Mouse (Mus musculus): ENCODE measurements around the gene Zbtb42.

Zbtb42 gene

DNA sequence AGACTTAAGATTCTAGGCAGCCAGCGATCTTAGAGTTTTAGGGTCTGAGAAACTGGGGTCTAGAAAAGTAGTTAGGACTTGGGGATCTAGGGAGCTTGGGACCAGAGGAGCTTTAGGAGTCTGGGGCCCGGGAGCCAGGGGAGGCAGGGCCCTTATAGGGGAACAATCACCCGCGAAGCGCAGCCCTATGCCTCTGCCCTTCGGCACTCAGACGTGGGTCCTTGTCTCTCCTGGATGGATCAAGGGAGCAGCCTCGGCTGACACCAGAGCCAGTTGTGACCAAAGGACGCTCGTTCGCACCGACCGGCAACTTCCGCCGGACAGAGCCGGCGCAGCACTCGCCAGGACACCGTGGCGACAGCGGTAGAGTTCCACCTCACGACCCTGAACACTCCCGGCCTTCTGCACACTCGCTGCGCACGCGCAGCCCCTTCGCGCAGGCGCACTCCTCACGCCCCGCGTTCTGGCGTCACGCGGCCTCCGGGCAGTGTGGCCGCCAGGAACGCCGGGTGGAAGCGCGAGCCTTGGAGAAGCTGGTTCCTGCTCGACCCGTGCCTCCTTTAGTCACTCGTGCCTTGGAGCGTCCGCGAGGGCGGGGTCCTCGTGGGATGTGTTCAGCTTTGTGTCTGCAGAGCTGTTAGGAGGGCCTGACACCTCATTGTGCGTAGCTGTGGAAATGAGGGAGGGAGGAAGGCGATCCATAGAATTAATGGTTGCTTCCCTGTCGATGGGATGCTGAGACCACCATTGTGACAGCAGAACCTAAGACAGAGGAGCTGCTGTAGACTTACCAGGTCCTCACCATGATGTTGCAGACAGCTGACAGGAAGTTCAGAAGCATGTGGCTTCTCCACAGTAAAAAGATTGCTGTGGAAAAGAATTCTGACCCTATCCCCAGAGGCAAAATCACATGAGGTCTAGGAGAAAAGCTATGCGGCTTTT is 14.8 kb downstream of the Zbtb42 start:
- Histone ChIP-seq H3K36me3 (ENCODE audit: control insufficient read depth, insufficient read depth, low read length, poor library complexity, severe bottlenecking) (no peaks in the 10 kb centered on the region), H3K27me3 (ENCODE audit: control insufficient read depth, insufficient read depth, low read length, poor library complexity, severe bottlenecking) (no peaks in the 10 kb centered on the region)
- peak; percentile 95 for DNase-seq (ENCODE audit: low read depth, low spot score)

DNA sequence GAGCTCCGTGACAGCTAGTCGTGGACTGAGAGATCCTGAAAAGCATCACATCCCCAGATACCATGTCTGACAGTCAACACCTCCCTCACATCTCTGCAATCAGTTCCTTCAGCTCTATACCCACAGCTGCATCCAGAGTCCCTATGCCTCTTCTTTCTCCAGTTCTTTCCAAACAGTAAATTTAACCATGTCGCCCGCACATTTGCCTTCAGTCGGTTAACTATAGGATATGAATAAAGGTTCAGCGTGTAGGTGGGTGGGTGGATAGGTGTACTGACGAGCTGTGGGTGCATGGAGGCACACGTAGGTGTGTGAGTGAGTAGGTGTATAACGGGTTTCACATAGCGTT is 15.5 kb downstream of the Zbtb42 start:
- DNase-seq (ENCODE audit: low read depth, low spot score), result no peak

DNA sequence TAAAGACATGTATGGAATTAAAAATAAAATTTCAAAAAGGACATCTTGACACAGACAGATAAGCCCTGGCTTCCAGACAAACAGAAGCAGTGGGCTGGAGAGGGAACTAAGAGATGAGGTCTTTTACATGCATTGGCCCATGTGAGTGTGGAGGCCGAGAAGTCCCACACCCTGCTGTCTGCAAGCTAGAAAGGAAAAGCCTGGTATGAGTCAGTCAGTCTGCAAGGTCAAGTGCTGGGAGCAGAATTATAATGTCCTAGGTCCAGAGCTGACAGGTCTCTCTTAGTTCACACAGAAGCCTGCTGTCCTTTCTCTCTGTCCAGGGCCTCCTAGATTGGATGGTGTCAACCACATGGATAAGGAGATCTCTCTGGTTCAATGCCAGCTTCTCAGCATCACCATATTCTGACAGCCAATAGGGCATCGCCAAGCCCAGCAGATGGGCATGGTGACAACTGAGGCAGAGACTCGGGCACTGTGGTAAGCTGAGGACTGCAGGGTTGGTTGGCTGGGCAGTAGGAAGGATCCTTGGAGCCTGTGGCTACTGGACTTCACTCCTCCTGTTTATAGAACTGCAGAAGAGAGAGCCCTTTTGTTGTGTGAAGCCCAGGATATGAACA is 18.3 kb downstream of the Zbtb42 start:
- H3K36me3 ChIP-seq (ENCODE audit: control insufficient read depth, insufficient read depth, low read length, poor library complexity, severe bottlenecking), result no peaks in the 10 kb centered on the region
- no peak for DNase-seq (ENCODE audit: low read depth, low spot score)
- no peaks in the 10 kb centered on the region for H3K27me3 ChIP-seq (ENCODE audit: control insufficient read depth, insufficient read depth, low read length, poor library complexity, severe bottlenecking)

More for the DNA sequence above, 15.5 kb downstream of the Zbtb42 start:
- H3K36me3 ChIP-seq (ENCODE audit: control insufficient read depth, insufficient read depth, low read length, poor library complexity, severe bottlenecking), result no peaks in the 10 kb centered on the region
- H3K27me3 ChIP-seq (ENCODE audit: control insufficient read depth, insufficient read depth, low read length, poor library complexity, severe bottlenecking), result no peaks in the 10 kb centered on the region

GRCm38 (mm10) chr12:112700522-112700921 is 21.9 kb downstream of the Zbtb42 start:
- Histone ChIP-seq H3K27me3 (ENCODE audit: control insufficient read depth, insufficient read depth, low read length, poor library complexity, severe bottlenecking) (no peaks in the 10 kb centered on the region), H3K36me3 (ENCODE audit: control insufficient read depth, insufficient read depth, low read length, poor library complexity, severe bottlenecking) (no peaks in the 10 kb centered on the region)
- DNase-seq (ENCODE audit: low read depth, low spot score), result no peak

- peak; percentile 77 for DNase-seq (ENCODE audit: low read depth, low spot score)
- Histone ChIP-seq H3K36me3 (ENCODE audit: control insufficient read depth, insufficient read depth, low read length, poor library complexity, severe bottlenecking) (no peaks in the 10 kb centered on the region), H3K27me3 (ENCODE audit: control insufficient read depth, insufficient read depth, low read length, poor library complexity, severe bottlenecking) (no peaks in the 10 kb centered on the region)
Observed at GRCm38 (mm10) chr12:112702374-112703320, 24.0 kb downstream of the Zbtb42 start.

DNA sequence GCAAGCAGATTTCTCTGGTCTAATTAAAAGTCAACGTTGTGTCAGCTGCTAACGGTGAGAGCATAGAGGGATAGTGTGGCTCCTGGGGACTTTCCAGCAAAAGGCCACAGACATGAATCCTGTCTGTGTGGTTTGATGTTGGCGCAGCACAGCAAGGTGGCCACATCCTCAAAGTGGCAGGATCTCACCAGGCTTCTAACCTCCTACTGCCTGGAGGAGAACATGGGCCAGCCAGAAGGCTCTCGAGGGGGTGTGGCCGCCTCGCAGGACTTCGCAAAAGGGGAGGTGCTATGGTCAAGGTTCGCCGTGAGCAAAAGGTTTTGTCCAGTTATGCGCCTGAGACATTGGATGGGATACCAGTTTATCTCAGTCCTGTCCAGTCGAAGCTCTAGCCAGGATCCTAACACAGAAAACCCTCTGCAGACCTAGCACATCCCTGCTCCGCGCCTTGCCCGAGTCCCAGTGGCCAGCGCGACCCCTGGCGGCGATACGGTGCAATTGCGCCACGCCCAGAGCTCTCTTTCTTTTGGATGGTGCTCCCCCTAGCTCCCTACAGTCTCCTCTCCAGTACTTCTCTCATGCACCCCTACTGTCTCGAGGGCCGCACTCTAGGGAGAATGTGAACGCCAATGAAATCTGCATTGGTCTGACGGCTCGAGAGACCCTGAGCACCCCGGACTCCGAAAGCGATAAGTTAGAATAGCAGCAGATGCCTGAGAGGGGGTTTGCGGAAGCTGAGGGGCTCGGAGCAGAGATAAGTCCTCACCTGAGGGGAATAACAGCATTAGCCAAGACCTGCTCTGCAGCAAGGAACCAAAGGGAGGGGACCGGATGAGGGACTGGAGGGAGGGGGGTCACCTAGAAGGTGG is 28.3 kb downstream of the Zbtb42 start:
- peak; percentile 88 for DNase-seq (ENCODE audit: low read depth, low spot score)
- H3K27me3 ChIP-seq (ENCODE audit: control insufficient read depth, insufficient read depth, low read length, poor library complexity, severe bottlenecking), result no peaks in the 10 kb centered on the region
- H3K36me3 ChIP-seq (ENCODE audit: control insufficient read depth, insufficient read depth, low read length, poor library complexity, severe bottlenecking), result no peaks in the 10 kb centered on the region

- DNase-seq (ENCODE audit: low read depth, low spot score), result no peak
- Histone ChIP-seq H3K27me3 (ENCODE audit: control insufficient read depth, insufficient read depth, low read length, poor library complexity, severe bottlenecking) (no peaks in the 10 kb centered on the region), H3K36me3 (ENCODE audit: control insufficient read depth, insufficient read depth, low read length, poor library complexity, severe bottlenecking) (no peaks in the 10 kb centered on the region)
Observed at GRCm38 (mm10) chr12:112707573-112707869, 28.9 kb downstream of the Zbtb42 start.

GRCm38 (mm10) chr12:112713984-112714383 is 35.4 kb downstream of the Zbtb42 start:
- no peaks in the 10 kb centered on the region for H3K27me3 ChIP-seq (ENCODE audit: control insufficient read depth, insufficient read depth, low read length, poor library complexity, severe bottlenecking)
- H3K36me3 ChIP-seq (ENCODE audit: control insufficient read depth, insufficient read depth, low read length, poor library complexity, severe bottlenecking), result no peaks in the 10 kb centered on the region
- DNase-seq (ENCODE audit: low read depth, low spot score), result no peak

GRCm38 (mm10) chr12:112717140-112717539 is 38.5 kb downstream of the Zbtb42 start:
- H3K27me3 ChIP-seq (ENCODE audit: control insufficient read depth, insufficient read depth, low read length, poor library complexity, severe bottlenecking), result no peaks in the 10 kb centered on the region
- H3K36me3 ChIP-seq (ENCODE audit: control insufficient read depth, insufficient read depth, low read length, poor library complexity, severe bottlenecking), result no peaks in the 10 kb centered on the region
- peak; percentile 75 for DNase-seq (ENCODE audit: low read depth, low spot score)

DNA sequence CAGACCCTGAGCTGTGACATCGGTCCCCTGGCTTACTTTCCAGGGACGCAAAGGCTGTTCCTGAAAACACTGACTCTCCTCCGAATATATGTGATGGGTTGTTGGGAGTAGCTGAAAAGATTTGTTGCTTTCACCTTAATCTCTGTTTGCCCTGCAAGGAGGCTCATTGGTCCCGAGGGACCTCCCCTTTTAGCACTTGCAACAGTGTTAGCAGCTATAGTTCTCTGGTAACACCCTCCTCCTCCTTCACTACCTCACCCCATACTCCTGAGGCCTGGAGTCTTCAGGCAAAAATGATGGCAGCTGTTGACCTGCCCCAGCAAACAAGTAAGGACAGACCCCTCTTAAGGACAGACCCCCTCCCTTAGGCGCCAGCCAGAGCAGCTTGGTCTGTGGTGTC is 40.4 kb downstream of the Zbtb42 start:
- no peak for DNase-seq (ENCODE audit: low read depth, low spot score)
- no peaks in the 10 kb centered on the region for H3K27me3 ChIP-seq (ENCODE audit: control insufficient read depth, insufficient read depth, low read length, poor library complexity, severe bottlenecking)
- H3K36me3 ChIP-seq (ENCODE audit: control insufficient read depth, insufficient read depth, low read length, poor library complexity, severe bottlenecking), result no peaks in the 10 kb centered on the region

- no peaks in the 10 kb centered on the region for H3K36me3 ChIP-seq (ENCODE audit: control insufficient read depth, insufficient read depth, low read length, poor library complexity, severe bottlenecking)
- no peaks in the 10 kb centered on the region for H3K27me3 ChIP-seq (ENCODE audit: control insufficient read depth, insufficient read depth, low read length, poor library complexity, severe bottlenecking)
- no peak for DNase-seq (ENCODE audit: low read depth, low spot score)
Observed at GRCm38 (mm10) chr12:112720216-112720615, 41.6 kb downstream of the Zbtb42 start, which contains the start of gene Cep170b. Gene Cep170b, plus strand, starts transcription at chr12:112720455.

GRCm38 (mm10) chr12:112720890-112721423 is 42.3 kb downstream of the Zbtb42 start:
- no peak for DNase-seq (ENCODE audit: low read depth, low spot score)
- H3K36me3 ChIP-seq (ENCODE audit: control insufficient read depth, insufficient read depth, low read length, poor library complexity, severe bottlenecking), result no peaks in the 10 kb centered on the region

GRCm38 (mm10) chr12:112721424-112722239 is 43.0 kb downstream of the Zbtb42 start:
- peak; percentile 74 for DNase-seq (ENCODE audit: low read depth, low spot score)
- Histone ChIP-seq H3K36me3 (ENCODE audit: control insufficient read depth, insufficient read depth, low read length, poor library complexity, severe bottlenecking) (no peaks in the 10 kb centered on the region), H3K27me3 (ENCODE audit: control insufficient read depth, insufficient read depth, low read length, poor library complexity, severe bottlenecking) (no peaks in the 10 kb centered on the region)

More at GRCm38 (mm10) chr12:112720890-112721423, 42.3 kb downstream of the Zbtb42 start:
- no peaks in the 10 kb centered on the region for H3K27me3 ChIP-seq (ENCODE audit: control insufficient read depth, insufficient read depth, low read length, poor library complexity, severe bottlenecking)

Measured in splenic B cell, adult 2 months (primary cell).